Mouse (Mus musculus): ENCODE results near the gene Nfs1. TPM values are rescaled to one million over a fixed set of nuclear protein-coding genes. Genes with fewer than 3 reads are reported as not detected.
"Not testable (repeated sequence)": the region's sequence is repeated elsewhere in the genome, so short reads cannot be mapped to it uniquely, and the experiment has no call there.

Nfs1 gene
- polyA plus RNA-seq (2015; fragmentation: Nextera tagmentation; extraction: Ambion mirVana): 47.7 and 50.2 TPM in 2 replicates

DNA sequence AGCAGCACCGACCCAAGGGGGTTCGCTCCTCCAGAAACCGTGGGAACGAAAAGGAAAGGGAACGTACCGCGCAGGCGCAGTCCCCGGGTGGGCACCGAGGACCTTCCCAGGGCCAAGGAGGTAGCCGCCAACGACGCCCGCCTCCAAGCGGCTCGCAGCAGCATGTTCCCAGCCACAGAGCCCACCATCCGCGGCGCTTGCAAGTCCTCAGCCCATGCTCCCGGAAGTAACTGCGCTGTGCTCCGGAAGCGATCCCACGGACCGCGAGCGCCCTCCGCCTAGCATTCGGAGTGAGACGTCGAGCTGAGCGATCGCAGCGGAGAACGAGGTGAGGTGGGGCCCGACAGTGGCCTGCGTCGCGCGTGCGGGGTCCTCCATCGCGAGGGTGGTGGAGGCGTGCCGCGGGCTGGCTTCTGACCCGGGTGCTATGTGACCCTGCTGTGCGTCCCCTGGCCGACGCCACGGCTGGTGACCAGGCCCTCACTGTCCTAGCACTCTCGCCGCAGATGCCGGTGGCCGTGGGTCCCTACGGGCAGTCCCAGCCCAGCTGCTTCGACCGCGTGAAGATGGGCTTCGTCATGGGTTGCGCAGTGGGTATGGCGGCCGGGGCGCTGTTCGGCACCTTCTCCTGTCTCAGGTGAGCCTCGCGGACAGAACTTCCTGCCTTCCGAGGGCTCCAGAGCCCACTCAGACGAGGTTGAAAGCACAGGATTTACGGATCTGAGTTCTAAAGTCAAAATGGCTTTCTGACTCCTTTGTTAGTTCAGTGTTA, at the start of gene Nfs1, which contains the start of gene Romo1:
Gene Nfs1 (minus strand): TSS at position 234 of the 772 bp plus-strand sequence.
Gene Romo1 (plus strand): TSS at position 87 of the 772 bp plus-strand sequence.
- Histone ChIP-seq H3K27ac (peak within 1 kb of the TSS; percentile 94), H3K27me3 (no peaks in the 10 kb centered on the region), H3K36me3 (peaks cover 54% of the 10 kb centered on the region), H3K4me2 (peak within 1 kb of the TSS; percentile 72), H3K4me3 (replicated peaks) (peak within 1 kb of the TSS; percentile 66), H3K9ac (peak within 1 kb of the TSS; percentile 81), H3K9me3 (replicated peaks) (no peaks in the 10 kb centered on the region), H3K4me1 (peaks cover 12% of the 10 kb centered on the region)
- ATAC-seq (replicated peaks; ENCODE audit: low FRiP score): peak; percentile 97
- under 1% methylated on average over 70 of the region's 70 CpGs for WGBS

- Histone ChIP-seq H3K27ac (no peak overlapping the region), H3K27me3 (no peaks in the 10 kb centered on the region), H3K4me3 (replicated peaks) (no peak overlapping the region), H3K9me3 (replicated peaks) (no peaks in the 10 kb centered on the region), H3K36me3 (no peaks in the 10 kb centered on the region), H3K9ac (no peak overlapping the region), H3K4me2 (no peak overlapping the region), H3K4me1 (peaks cover 16% of the 10 kb centered on the region)
- 75% methylated on average over 3 of the region's 3 CpGs for WGBS
- no peak for ATAC-seq (replicated peaks; ENCODE audit: low FRiP score)
Measured at GRCm38 (mm10) chr2:156193066-156193862, 49.3 kb upstream of the Nfs1 start.

DNA sequence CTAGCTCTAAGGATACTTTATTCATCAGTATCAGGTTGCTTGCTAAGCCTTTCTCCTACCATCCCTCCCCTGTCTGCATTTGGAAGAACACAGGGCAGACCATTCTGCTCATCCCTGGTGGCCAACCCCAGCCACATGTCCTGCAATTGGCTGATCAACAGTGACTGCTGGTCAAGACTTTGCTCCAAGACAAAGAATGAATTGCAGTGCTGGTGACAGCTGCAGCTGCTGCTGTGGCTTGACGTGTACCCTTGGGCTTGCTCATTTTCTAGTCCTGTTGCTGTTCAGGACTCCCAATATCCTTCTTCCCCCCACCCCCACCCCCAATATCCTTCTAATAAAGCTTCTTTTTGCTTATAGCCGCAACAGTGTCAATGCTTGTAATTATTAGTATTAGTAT, 48.1 kb upstream of the Nfs1 start:
- Histone ChIP-seq H3K9ac (no peak overlapping the region), H3K4me1 (peaks cover 6% of the 10 kb centered on the region), H3K4me3 (replicated peaks) (no peak overlapping the region), H3K27ac (no peak overlapping the region), H3K36me3 (no peaks in the 10 kb centered on the region), H3K4me2 (no peak overlapping the region), H3K9me3 (replicated peaks) (no peaks in the 10 kb centered on the region), H3K27me3 (no peaks in the 10 kb centered on the region)
- WGBS: 72% methylated on average over 2 of the region's 2 CpGs
- ATAC-seq (replicated peaks; ENCODE audit: low FRiP score): no peak

GRCm38 (mm10) chr2:156191540-156191939, 47.6 kb upstream of the Nfs1 start:
- no peak overlapping the region for H3K27ac ChIP-seq
- no peaks in the 10 kb centered on the region for H3K36me3 ChIP-seq
- ATAC-seq (replicated peaks; ENCODE audit: low FRiP score): no peak
- WGBS: 92% methylated on average over 2 of the region's 2 CpGs
- peaks cover 6% of the 10 kb centered on the region for H3K4me1 ChIP-seq
- no peaks in the 10 kb centered on the region for H3K9me3 ChIP-seq (replicated peaks)
- H3K4me3 ChIP-seq (replicated peaks): no peak overlapping the region
- no peaks in the 10 kb centered on the region for H3K27me3 ChIP-seq
- no peak overlapping the region for H3K4me2 ChIP-seq
- no peak overlapping the region for H3K9ac ChIP-seq

- WGBS: 76% methylated on average over 14 of the region's 14 CpGs
- no peaks in the 10 kb centered on the region for H3K36me3 ChIP-seq
- no peaks in the 10 kb centered on the region for H3K27me3 ChIP-seq
Measured at GRCm38 (mm10) chr2:156190004-156190896, 46.3 kb upstream of the Nfs1 start.

GRCm38 (mm10) chr2:156189241-156189640, 45.3 kb upstream of the Nfs1 start:
- H3K4me1 ChIP-seq; ATAC-seq (replicated peaks; ENCODE audit: low FRiP score); H3K27ac ChIP-seq; H3K27me3 ChIP-seq; H3K9ac ChIP-seq; H3K4me2 ChIP-seq; H3K36me3 ChIP-seq; H3K4me3 ChIP-seq (replicated peaks); H3K9me3 ChIP-seq (replicated peaks): not testable (repeated sequence)
- 76% methylated on average over 7 of the region's 7 CpGs for WGBS

More at GRCm38 (mm10) chr2:156190004-156190896, 46.3 kb upstream of the Nfs1 start:
- H3K4me1 ChIP-seq: no peaks in the 10 kb centered on the region
- ATAC-seq (replicated peaks; ENCODE audit: low FRiP score): no peak
- H3K4me2 ChIP-seq: no peak overlapping the region
- no peak overlapping the region for H3K27ac ChIP-seq
- no peaks in the 10 kb centered on the region for H3K9me3 ChIP-seq (replicated peaks)
- no peak overlapping the region for H3K9ac ChIP-seq
- no peak overlapping the region for H3K4me3 ChIP-seq (replicated peaks)

- WGBS: 62% methylated on average over 2 of the region's 2 CpGs
- no peak for ATAC-seq (replicated peaks; ENCODE audit: low FRiP score)
- H3K9ac ChIP-seq: no peak overlapping the region
Measured at GRCm38 (mm10) chr2:156181592-156181991, 37.6 kb upstream of the Nfs1 start.

DNA sequence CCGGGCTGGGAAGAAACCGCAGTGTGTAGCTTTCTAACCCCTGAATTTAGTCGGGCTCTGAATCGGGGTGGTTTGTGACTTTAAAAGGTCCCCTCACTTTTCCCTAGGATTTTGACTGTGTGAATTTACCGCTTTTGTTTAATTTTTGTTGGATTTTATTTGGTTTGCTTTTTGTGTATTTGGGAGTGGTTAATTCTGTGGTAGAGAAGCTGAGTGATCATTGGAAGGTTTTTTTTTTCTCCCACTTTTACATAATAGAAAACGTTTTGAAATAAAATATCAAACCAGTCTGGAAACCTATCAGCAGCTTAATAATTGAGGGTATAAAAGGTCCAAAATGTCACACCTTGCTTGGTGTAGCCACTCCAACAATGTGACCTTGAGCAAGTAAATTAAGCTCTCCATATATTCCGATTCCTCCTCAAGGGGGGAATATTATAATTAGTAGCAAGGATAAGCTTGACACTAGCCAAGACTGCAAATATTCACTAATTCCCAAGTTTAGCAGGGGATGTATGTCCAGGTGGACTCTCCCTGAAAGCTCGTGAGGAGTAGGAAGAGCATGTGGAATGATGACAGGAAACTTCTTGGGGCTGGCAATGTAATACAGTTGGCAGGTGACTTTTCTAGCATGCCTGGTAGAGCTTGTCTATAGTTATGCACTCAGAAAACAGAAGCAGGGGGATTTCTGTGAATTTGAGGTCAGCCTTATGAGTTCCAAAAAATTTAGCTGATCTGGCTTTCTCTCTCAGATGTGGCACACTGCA, 37.0 kb upstream of the Nfs1 start:
- Histone ChIP-seq H3K36me3 (peaks cover 20% of the 10 kb centered on the region), H3K9me3 (replicated peaks) (no peaks in the 10 kb centered on the region), H3K27ac (peak overlapping the region; percentile 95), H3K27me3 (no peaks in the 10 kb centered on the region), H3K4me1 (peaks cover 24% of the 10 kb centered on the region), H3K4me2 (peak overlapping the region; percentile 60), H3K9ac (peak overlapping the region; percentile 66), H3K4me3 (replicated peaks) (peak overlapping the region; percentile 96)
- no peak for ATAC-seq (replicated peaks; ENCODE audit: low FRiP score)
- 13% methylated on average over 8 of the region's 8 CpGs for WGBS

More at GRCm38 (mm10) chr2:156181592-156181991, 37.6 kb upstream of the Nfs1 start:
- no peaks in the 10 kb centered on the region for H3K27me3 ChIP-seq
- no peak overlapping the region for H3K27ac ChIP-seq
- H3K4me3 ChIP-seq (replicated peaks): no peak overlapping the region
- H3K36me3 ChIP-seq: peaks cover 15% of the 10 kb centered on the region
- peaks cover 24% of the 10 kb centered on the region for H3K4me1 ChIP-seq
- H3K4me2 ChIP-seq: peak overlapping the region; percentile 60; the same call in 1 of the 2 replicates
- H3K9me3 ChIP-seq (replicated peaks): no peaks in the 10 kb centered on the region

- peaks cover 25% of the 10 kb centered on the region for H3K36me3 ChIP-seq
- H3K9me3 ChIP-seq (replicated peaks): no peaks in the 10 kb centered on the region
- H3K4me2 ChIP-seq: peak within 1 kb of the TSS; percentile 73
- no peaks in the 10 kb centered on the region for H3K27me3 ChIP-seq
- peak within 1 kb of the TSS; percentile 96 for H3K4me3 ChIP-seq (replicated peaks)
- peaks cover 24% of the 10 kb centered on the region for H3K4me1 ChIP-seq
- under 1% methylated on average over 47 of the region's 47 CpGs for WGBS
- peak within 1 kb of the TSS; percentile 95 for H3K27ac ChIP-seq
- peak within 1 kb of the TSS; percentile 100 for H3K9ac ChIP-seq
- ATAC-seq (replicated peaks; ENCODE audit: low FRiP score): peak; percentile 98
Measured at GRCm38 (mm10) chr2:156180094-156180821, 36.3 kb upstream of the Nfs1 start, which contains the start of gene Rbm39. Rbm39 (minus strand) TSS chr2:156180238.

DNA sequence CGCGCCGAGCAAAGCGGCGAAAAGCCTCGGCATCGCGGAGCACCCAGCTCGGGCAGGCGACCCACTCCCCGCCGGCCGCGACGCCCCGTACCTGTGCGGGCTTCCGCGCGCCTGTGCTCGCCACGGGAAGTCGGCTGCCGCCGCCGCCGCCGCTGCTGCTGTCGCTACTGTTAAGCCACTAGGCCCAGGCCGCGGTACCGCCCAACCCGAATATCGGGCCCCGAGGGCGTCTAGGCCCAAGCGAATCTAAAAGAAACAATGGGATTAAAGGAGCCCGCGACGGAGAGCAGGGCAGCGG, 35.8 kb upstream of the Nfs1 start:
- Histone ChIP-seq H3K9me3 (replicated peaks) (no peaks in the 10 kb centered on the region), H3K4me3 (replicated peaks) (peak overlapping the region; percentile 96), H3K4me2 (peak overlapping the region; percentile 73; the same call in 1 of the 2 replicates), H3K4me1 (peaks cover 24% of the 10 kb centered on the region), H3K9ac (peak overlapping the region; percentile 100), H3K36me3 (peaks cover 28% of the 10 kb centered on the region), H3K27me3 (no peaks in the 10 kb centered on the region), H3K27ac (peak overlapping the region; percentile 95)
- WGBS: under 1% methylated on average over 41 of the region's 41 CpGs
- peak; percentile 22; the same call in 1 of the 2 replicates for ATAC-seq (replicated peaks; ENCODE audit: low FRiP score)

Measured in kidney, embryonic 15.5 days (tissue).